Mouse (Mus musculus): ENCODE results near the gene Swsap1. TPM values are rescaled to one million over a fixed set of nuclear protein-coding genes. Genes with fewer than 3 reads are reported as not detected.

Swsap1 gene
- polyA plus RNA-seq, 1 experiment = 6.9 TPM

GRCm38 (mm10) chr9:21923490-21924098 is 32.0 kb upstream of the Swsap1 start:
- TF ChIP-seq CTCF (IDR thresholded peaks at IDR 0.05; ENCODE audit: borderline replicate concordance, insufficient read depth, low read length) = no peak
- TF ChIP-seq POLR2A (IDR thresholded peaks at IDR 0.05; ENCODE audit: low read depth, low read length) = no peak
- peak overlapping the region; percentile 24; the same call in 1 of the 2 replicates for H3K27ac ChIP-seq (ENCODE audit: insufficient read depth, low read length)
- peaks cover 5% of the 10 kb centered on the region; the same call in 1 of the 2 replicates for H3K4me1 ChIP-seq (ENCODE audit: control insufficient read depth, insufficient read depth, low read length)
- H3K4me3 ChIP-seq (ENCODE audit: insufficient read depth, low read length) = no peak overlapping the region

- Histone ChIP-seq H3K4me1 (ENCODE audit: control insufficient read depth, insufficient read depth, low read length) (peaks cover 5% of the 10 kb centered on the region; the same call in 1 of the 2 replicates), H3K4me3 (ENCODE audit: insufficient read depth, low read length) (no peak overlapping the region), H3K27ac (ENCODE audit: insufficient read depth, low read length) (peak overlapping the region; percentile 21; the same call in 1 of the 2 replicates)
- TF ChIP-seq POLR2A (IDR thresholded peaks at IDR 0.05; ENCODE audit: low read depth, low read length) = no peak
Measured at GRCm38 (mm10) chr9:21924099-21924493, 31.5 kb upstream of the Swsap1 start.

DNA sequence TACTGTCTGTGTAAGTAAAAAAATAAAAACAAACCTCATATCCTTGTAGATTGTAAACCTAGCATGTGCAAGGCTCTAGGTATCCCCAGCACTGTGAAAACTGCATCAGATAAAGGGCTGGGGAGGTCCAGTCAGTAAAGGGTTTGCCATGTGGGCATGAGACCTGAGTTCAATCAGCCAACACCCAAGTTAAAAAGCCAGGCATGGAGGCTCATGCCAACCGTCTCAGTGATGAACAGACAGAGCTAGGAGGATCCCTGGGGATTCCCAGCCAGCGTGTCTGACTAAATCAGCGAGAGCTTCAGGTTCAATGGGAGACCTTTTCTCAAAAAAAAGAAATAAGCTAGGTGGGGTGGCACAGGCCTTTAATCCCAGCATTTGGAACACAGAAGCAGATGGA is 30.5 kb upstream of the Swsap1 start:
- H3K4me3 ChIP-seq (ENCODE audit: insufficient read depth, low read length) = no peak overlapping the region
- TF ChIP-seq CTCF (IDR thresholded peaks at IDR 0.05; ENCODE audit: borderline replicate concordance, insufficient read depth, low read length) (no peak), POLR2A (IDR thresholded peaks at IDR 0.05; ENCODE audit: low read depth, low read length) (no peak)
- peaks cover 5% of the 10 kb centered on the region; the same call in 1 of the 2 replicates for H3K4me1 ChIP-seq (ENCODE audit: control insufficient read depth, insufficient read depth, low read length)
- H3K27ac ChIP-seq (ENCODE audit: insufficient read depth, low read length) = no peak overlapping the region

DNA sequence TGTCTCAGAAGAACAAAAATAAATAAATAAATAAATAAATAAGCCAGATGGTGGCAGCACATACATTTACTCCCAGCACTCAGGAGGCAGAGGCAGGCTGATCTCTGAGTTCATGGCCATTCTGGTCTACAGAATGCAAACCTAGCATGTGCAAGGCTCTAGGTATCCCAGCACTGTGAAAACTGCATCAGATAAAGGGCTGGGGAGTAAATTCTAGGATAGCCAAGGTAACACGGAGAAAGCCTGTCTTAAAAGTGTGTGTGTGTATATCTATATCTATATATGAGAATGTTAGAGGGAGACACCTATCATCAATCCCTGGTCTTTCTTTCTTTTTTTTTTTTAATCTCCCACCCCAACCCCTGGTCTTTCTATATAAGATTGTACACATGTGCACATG is 30.0 kb upstream of the Swsap1 start:
- TF ChIP-seq CTCF (IDR thresholded peaks at IDR 0.05; ENCODE audit: borderline replicate concordance, insufficient read depth, low read length) (no peak), POLR2A (IDR thresholded peaks at IDR 0.05; ENCODE audit: low read depth, low read length) (no peak)
- Histone ChIP-seq H3K4me3 (ENCODE audit: insufficient read depth, low read length) (no peak overlapping the region), H3K4me1 (ENCODE audit: control insufficient read depth, insufficient read depth, low read length) (peaks cover 5% of the 10 kb centered on the region; the same call in 1 of the 2 replicates), H3K27ac (ENCODE audit: insufficient read depth, low read length) (no peak overlapping the region)

DNA sequence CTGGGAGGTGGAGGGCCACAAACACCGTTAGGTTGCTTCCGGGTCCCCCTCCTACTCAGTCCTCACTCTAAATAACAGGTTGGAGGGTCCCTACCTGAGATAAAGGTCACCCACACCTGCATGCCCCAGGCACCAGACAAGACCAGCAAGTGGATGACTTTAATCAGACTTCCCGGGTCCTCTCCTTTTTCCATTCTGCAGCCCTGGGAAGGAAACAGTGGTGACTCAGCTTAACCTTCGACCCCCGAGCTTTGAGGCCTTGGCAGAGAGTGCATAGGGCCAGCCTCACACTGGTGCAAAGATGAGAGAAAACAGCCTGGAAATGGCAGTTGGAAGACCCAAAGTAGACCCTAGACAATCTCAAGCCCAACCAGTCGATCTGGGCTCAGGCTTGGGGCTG is 29.4 kb upstream of the Swsap1 start:
- TF ChIP-seq POLR2A (IDR thresholded peaks at IDR 0.05; ENCODE audit: low read depth, low read length) = no peak
- TF ChIP-seq CTCF (IDR thresholded peaks at IDR 0.05; ENCODE audit: borderline replicate concordance, insufficient read depth, low read length) = no peak
- Histone ChIP-seq H3K4me1 (ENCODE audit: control insufficient read depth, insufficient read depth, low read length) (peaks cover 5% of the 10 kb centered on the region; the same call in 1 of the 2 replicates), H3K27ac (ENCODE audit: insufficient read depth, low read length) (no peak overlapping the region), H3K4me3 (ENCODE audit: insufficient read depth, low read length) (peak overlapping the region; percentile 54; the same call in 1 of the 2 replicates)

- TF ChIP-seq POLR2A (IDR thresholded peaks at IDR 0.05; ENCODE audit: low read depth, low read length) = no peak
- TF ChIP-seq CTCF (IDR thresholded peaks at IDR 0.05; ENCODE audit: borderline replicate concordance, insufficient read depth, low read length) = no peak
- H3K27ac ChIP-seq (ENCODE audit: insufficient read depth, low read length) = peak overlapping the region; percentile 20; the same call in 1 of the 2 replicates
- peak overlapping the region; percentile 54 for H3K4me3 ChIP-seq (ENCODE audit: insufficient read depth, low read length)
- peaks cover 5% of the 10 kb centered on the region; the same call in 1 of the 2 replicates for H3K4me1 ChIP-seq (ENCODE audit: control insufficient read depth, insufficient read depth, low read length)
Measured at GRCm38 (mm10) chr9:21926784-21927183, 28.8 kb upstream of the Swsap1 start.

DNA sequence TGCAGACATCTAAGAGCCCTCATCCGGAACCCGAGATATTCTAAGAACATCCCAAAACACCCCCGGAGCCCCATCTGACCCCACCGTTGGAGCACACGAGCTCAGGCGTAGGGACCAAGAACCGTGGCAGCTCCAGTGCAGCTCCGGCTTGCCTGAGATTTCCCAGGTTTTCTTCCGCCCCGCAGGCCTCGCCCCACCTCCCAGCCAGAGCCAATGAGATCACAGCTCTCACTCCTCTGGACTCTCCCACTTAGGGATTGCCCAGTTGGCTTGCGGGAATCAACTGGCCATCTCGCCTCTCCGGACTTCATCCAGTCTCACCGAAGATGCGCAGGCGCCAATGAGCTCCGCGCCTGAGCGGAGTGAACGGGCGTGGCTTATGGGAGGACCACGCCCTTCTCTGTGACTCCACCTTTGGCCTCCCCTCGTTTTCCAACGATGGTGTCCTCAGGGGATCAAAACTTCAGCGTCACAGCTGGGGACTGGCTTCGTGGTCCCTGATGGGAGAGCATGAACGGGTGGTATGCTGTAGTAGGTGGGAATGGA is 28.3 kb upstream of the Swsap1 start, which contains the start of the genes Ccdc159 and Tmem205:
Ccdc159 (plus strand) TSS at position 264 of the 546 bp plus-strand sequence.
Tmem205 (minus strand) TSS at position 349 of the 546 bp plus-strand sequence.
- H3K27ac ChIP-seq (ENCODE audit: insufficient read depth, low read length) = peak within 1 kb of the TSS; percentile 20; the same call in 1 of the 2 replicates
- peaks cover 5% of the 10 kb centered on the region; the same call in 1 of the 2 replicates for H3K4me1 ChIP-seq (ENCODE audit: control insufficient read depth, insufficient read depth, low read length)
- H3K4me3 ChIP-seq (ENCODE audit: insufficient read depth, low read length) = peak within 1 kb of the TSS; percentile 54
- TF ChIP-seq CTCF (IDR thresholded peaks at IDR 0.05; ENCODE audit: borderline replicate concordance, insufficient read depth, low read length) (no peak), POLR2A (IDR thresholded peaks at IDR 0.05; ENCODE audit: low read depth, low read length) (peak; percentile 86)

- TF ChIP-seq CTCF (IDR thresholded peaks at IDR 0.05; ENCODE audit: borderline replicate concordance, insufficient read depth, low read length) = no peak
- TF ChIP-seq POLR2A (IDR thresholded peaks at IDR 0.05; ENCODE audit: low read depth, low read length) = no peak
- Histone ChIP-seq H3K27ac (ENCODE audit: insufficient read depth, low read length) (no peak overlapping the region), H3K4me1 (ENCODE audit: control insufficient read depth, insufficient read depth, low read length) (peaks cover 2% of the 10 kb centered on the region; the same call in 1 of the 2 replicates), H3K4me3 (ENCODE audit: insufficient read depth, low read length) (no peak overlapping the region)
Measured at GRCm38 (mm10) chr9:21929208-21929607, 26.3 kb upstream of the Swsap1 start.

DNA sequence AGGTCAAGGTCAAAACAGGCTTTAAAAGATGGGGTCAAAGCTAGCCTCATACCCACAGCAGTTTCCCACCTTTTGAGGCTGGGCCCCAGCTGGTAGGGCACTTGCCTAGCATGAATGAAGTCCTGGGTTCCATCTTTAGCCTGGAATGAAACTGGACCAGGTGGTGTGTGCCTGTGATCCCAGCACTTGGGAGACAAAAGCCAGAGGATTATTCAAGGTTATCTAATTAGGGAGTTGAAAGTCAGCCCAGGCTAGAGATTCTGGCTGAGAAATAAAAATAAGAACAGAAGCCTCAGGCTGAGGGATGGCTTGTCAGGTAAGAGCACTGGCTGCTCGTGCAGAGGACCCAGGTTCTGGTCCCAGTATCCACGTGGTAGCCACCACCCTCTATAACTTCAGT is 23.5 kb upstream of the Swsap1 start:
- Histone ChIP-seq H3K27ac (ENCODE audit: insufficient read depth, low read length) (no peak overlapping the region), H3K4me3 (ENCODE audit: insufficient read depth, low read length) (no peak overlapping the region), H3K4me1 (ENCODE audit: control insufficient read depth, insufficient read depth, low read length) (no peaks in the 10 kb centered on the region)
- TF ChIP-seq CTCF (IDR thresholded peaks at IDR 0.05; ENCODE audit: borderline replicate concordance, insufficient read depth, low read length) = no peak
- no peak for TF ChIP-seq POLR2A (IDR thresholded peaks at IDR 0.05; ENCODE audit: low read depth, low read length)

All from embryonic fibroblast, embryonic 13.5 days (primary cell).